Mouse (Mus musculus): ENCODE data around the gene Abhd4. TPM values are rescaled to one million over a fixed set of nuclear protein-coding genes. Genes with fewer than 3 reads are reported as not detected.

Gene Abhd4
- polyA plus RNA-seq, 1 experiment = 65.9 TPM

GRCm38 (mm10) chr14:54261386-54261785 is 7.4 kb downstream of the Abhd4 start:
- Histone ChIP-seq H3K4me3 (no peak overlapping the region), H3K79me2 (ENCODE audit: control insufficient read depth, insufficient read depth) (no peaks in the 10 kb centered on the region), H3K36me3 (ENCODE audit: control insufficient read depth, insufficient read depth) (no peaks in the 10 kb centered on the region), H3K27me3 (ENCODE audit: control insufficient read depth, insufficient read depth, insufficient read length) (no peaks in the 10 kb centered on the region), H3K4me2 (ENCODE audit: low read depth) (no peak overlapping the region), H3ac (ENCODE audit: control insufficient read depth, insufficient read length) (no peak overlapping the region)
- TF ChIP-seq POLR2A (IDR thresholded peaks at IDR 0.05; ENCODE audit: insufficient read length, low read depth) (no peak), POLR2AphosphoS2 (IDR thresholded peaks at IDR 0.05; ENCODE audit: insufficient read length, low read depth) (no peak), CEBPB (IDR thresholded peaks at IDR 0.05; ENCODE audit: insufficient read depth, poor library complexity, severe bottlenecking) (no peak), SRF (IDR thresholded peaks at IDR 0.05; ENCODE audit: control insufficient read depth, insufficient read length, low read depth) (no peak), REST (IDR thresholded peaks at IDR 0.05; ENCODE audit: insufficient read depth, insufficient read length) (no peak), MYOD1 (IDR thresholded peaks at IDR 0.05; ENCODE audit: control insufficient read depth in 1 of 3, insufficient read length in 2 of 3, low read depth in 2 of 3) (no peak), MAX (IDR thresholded peaks at IDR 0.05; ENCODE audit: low read depth) (no peak), TCF12 (IDR thresholded peaks at IDR 0.05; ENCODE audit: insufficient read depth, poor library complexity, severe bottlenecking) (no peak), E2F4 (IDR thresholded peaks at IDR 0.05; ENCODE audit: insufficient read depth) (no peak), USF1 (IDR thresholded peaks at IDR 0.05; ENCODE audit: low read depth) (no peak), TCF3 (IDR thresholded peaks at IDR 0.05; ENCODE audit: insufficient read length, low read depth) (no peak), MYOG (IDR thresholded peaks at IDR 0.05; ENCODE audit: control insufficient read depth in 1 of 3, insufficient read depth in 1 of 3, insufficient read length in 2 of 3, low read depth in 2 of 3) (no peak)

- no peak for TF ChIP-seq POLR2AphosphoS2 (IDR thresholded peaks at IDR 0.05; ENCODE audit: insufficient read length, low read depth)
- no peak for TF ChIP-seq MAX (IDR thresholded peaks at IDR 0.05; ENCODE audit: low read depth)
- no peak for TF ChIP-seq POLR2A (IDR thresholded peaks at IDR 0.05; ENCODE audit: insufficient read length, low read depth)
- no peak for TF ChIP-seq MYOD1 (IDR thresholded peaks at IDR 0.05; ENCODE audit: control insufficient read depth in 1 of 3, insufficient read length in 2 of 3, low read depth in 2 of 3)
- TF ChIP-seq REST (IDR thresholded peaks at IDR 0.05; ENCODE audit: insufficient read depth, insufficient read length) = no peak
- no peak for TF ChIP-seq USF1 (IDR thresholded peaks at IDR 0.05; ENCODE audit: low read depth)
- no peak for TF ChIP-seq CEBPB (IDR thresholded peaks at IDR 0.05; ENCODE audit: insufficient read depth, poor library complexity, severe bottlenecking)
- no peak for TF ChIP-seq SRF (IDR thresholded peaks at IDR 0.05; ENCODE audit: control insufficient read depth, insufficient read length, low read depth)
- no peak for TF ChIP-seq MYOG (IDR thresholded peaks at IDR 0.05; ENCODE audit: control insufficient read depth in 1 of 3, insufficient read depth in 1 of 3, insufficient read length in 2 of 3, low read depth in 2 of 3)
- TF ChIP-seq E2F4 (IDR thresholded peaks at IDR 0.05; ENCODE audit: insufficient read depth) = no peak
- no peak for TF ChIP-seq TCF12 (IDR thresholded peaks at IDR 0.05; ENCODE audit: insufficient read depth, poor library complexity, severe bottlenecking)
- TF ChIP-seq TCF3 (IDR thresholded peaks at IDR 0.05; ENCODE audit: insufficient read length, low read depth) = no peak
Measured at GRCm38 (mm10) chr14:54262622-54263021, 8.6 kb downstream of the Abhd4 start.

GRCm38 (mm10) chr14:54263099-54263498 is 9.1 kb downstream of the Abhd4 start:
- Histone ChIP-seq H3K4me3 (no peak overlapping the region), H3K79me2 (ENCODE audit: control insufficient read depth, insufficient read depth) (no peaks in the 10 kb centered on the region), H3ac (ENCODE audit: control insufficient read depth, insufficient read length) (no peak overlapping the region), H3K4me2 (ENCODE audit: low read depth) (no peak overlapping the region), H3K36me3 (ENCODE audit: control insufficient read depth, insufficient read depth) (no peaks in the 10 kb centered on the region), H3K27me3 (ENCODE audit: control insufficient read depth, insufficient read depth, insufficient read length) (no peaks in the 10 kb centered on the region)
- no peak for TF ChIP-seq REST (IDR thresholded peaks at IDR 0.05; ENCODE audit: insufficient read depth, insufficient read length)
- no peak for TF ChIP-seq TCF3 (IDR thresholded peaks at IDR 0.05; ENCODE audit: insufficient read length, low read depth)
- no peak for TF ChIP-seq MAX (IDR thresholded peaks at IDR 0.05; ENCODE audit: low read depth)
- no peak for TF ChIP-seq POLR2AphosphoS2 (IDR thresholded peaks at IDR 0.05; ENCODE audit: insufficient read length, low read depth)
- TF ChIP-seq TCF12 (IDR thresholded peaks at IDR 0.05; ENCODE audit: insufficient read depth, poor library complexity, severe bottlenecking) = no peak
- TF ChIP-seq SRF (IDR thresholded peaks at IDR 0.05; ENCODE audit: control insufficient read depth, insufficient read length, low read depth) = no peak
- no peak for TF ChIP-seq MYOG (IDR thresholded peaks at IDR 0.05; ENCODE audit: control insufficient read depth in 1 of 3, insufficient read depth in 1 of 3, insufficient read length in 2 of 3, low read depth in 2 of 3)
- no peak for TF ChIP-seq MYOD1 (IDR thresholded peaks at IDR 0.05; ENCODE audit: control insufficient read depth in 1 of 3, insufficient read length in 2 of 3, low read depth in 2 of 3)
- TF ChIP-seq POLR2A (IDR thresholded peaks at IDR 0.05; ENCODE audit: insufficient read length, low read depth) = no peak
- no peak for TF ChIP-seq USF1 (IDR thresholded peaks at IDR 0.05; ENCODE audit: low read depth)
- TF ChIP-seq CEBPB (IDR thresholded peaks at IDR 0.05; ENCODE audit: insufficient read depth, poor library complexity, severe bottlenecking) = no peak
- TF ChIP-seq E2F4 (IDR thresholded peaks at IDR 0.05; ENCODE audit: insufficient read depth) = no peak

More at GRCm38 (mm10) chr14:54262622-54263021, 8.6 kb downstream of the Abhd4 start:
- Histone ChIP-seq H3ac (ENCODE audit: control insufficient read depth, insufficient read length) (no peak overlapping the region), H3K4me3 (no peak overlapping the region), H3K27me3 (ENCODE audit: control insufficient read depth, insufficient read depth, insufficient read length) (no peaks in the 10 kb centered on the region), H3K36me3 (ENCODE audit: control insufficient read depth, insufficient read depth) (no peaks in the 10 kb centered on the region), H3K4me2 (ENCODE audit: low read depth) (no peak overlapping the region), H3K79me2 (ENCODE audit: control insufficient read depth, insufficient read depth) (no peaks in the 10 kb centered on the region)

GRCm38 (mm10) chr14:54264231-54264630 is 10.2 kb downstream of the Abhd4 start:
- TF ChIP-seq MYOG (IDR thresholded peaks at IDR 0.05; ENCODE audit: control insufficient read depth in 1 of 3, insufficient read depth in 1 of 3, insufficient read length in 2 of 3, low read depth in 2 of 3) (no peak), TCF3 (IDR thresholded peaks at IDR 0.05; ENCODE audit: insufficient read length, low read depth) (no peak), POLR2A (IDR thresholded peaks at IDR 0.05; ENCODE audit: insufficient read length, low read depth) (no peak)
- H3K27me3 ChIP-seq (ENCODE audit: control insufficient read depth, insufficient read depth, insufficient read length) = no peaks in the 10 kb centered on the region
- H3K4me2 ChIP-seq (ENCODE audit: low read depth) = no peak overlapping the region
- H3K4me3 ChIP-seq = no peak overlapping the region
- no peaks in the 10 kb centered on the region for H3K79me2 ChIP-seq (ENCODE audit: control insufficient read depth, insufficient read depth)
- H3ac ChIP-seq (ENCODE audit: control insufficient read depth, insufficient read length) = no peak overlapping the region
- no peaks in the 10 kb centered on the region for H3K36me3 ChIP-seq (ENCODE audit: control insufficient read depth, insufficient read depth)

GRCm38 (mm10) chr14:54265093-54265492 is 11.1 kb downstream of the Abhd4 start:
- Histone ChIP-seq H3K79me2 (ENCODE audit: control insufficient read depth, insufficient read depth) (no peaks in the 10 kb centered on the region), H3K27me3 (ENCODE audit: control insufficient read depth, insufficient read depth, insufficient read length) (no peaks in the 10 kb centered on the region), H3K4me3 (no peak overlapping the region), H3ac (ENCODE audit: control insufficient read depth, insufficient read length) (no peak overlapping the region), H3K36me3 (ENCODE audit: control insufficient read depth, insufficient read depth) (no peaks in the 10 kb centered on the region), H3K4me2 (ENCODE audit: low read depth) (no peak overlapping the region)
- TF ChIP-seq MAX (IDR thresholded peaks at IDR 0.05; ENCODE audit: low read depth) (no peak), SRF (IDR thresholded peaks at IDR 0.05; ENCODE audit: control insufficient read depth, insufficient read length, low read depth) (no peak), POLR2A (IDR thresholded peaks at IDR 0.05; ENCODE audit: insufficient read length, low read depth) (no peak), USF1 (IDR thresholded peaks at IDR 0.05; ENCODE audit: low read depth) (no peak), POLR2AphosphoS2 (IDR thresholded peaks at IDR 0.05; ENCODE audit: insufficient read length, low read depth) (no peak), TCF12 (IDR thresholded peaks at IDR 0.05; ENCODE audit: insufficient read depth, poor library complexity, severe bottlenecking) (no peak), MYOG (IDR thresholded peaks at IDR 0.05; ENCODE audit: control insufficient read depth in 1 of 3, insufficient read depth in 1 of 3, insufficient read length in 2 of 3, low read depth in 2 of 3) (no peak), CEBPB (IDR thresholded peaks at IDR 0.05; ENCODE audit: insufficient read depth, poor library complexity, severe bottlenecking) (no peak), TCF3 (IDR thresholded peaks at IDR 0.05; ENCODE audit: insufficient read length, low read depth) (no peak), MYOD1 (IDR thresholded peaks at IDR 0.05; ENCODE audit: control insufficient read depth in 1 of 3, insufficient read length in 2 of 3, low read depth in 2 of 3) (no peak), REST (IDR thresholded peaks at IDR 0.05; ENCODE audit: insufficient read depth, insufficient read length) (no peak), E2F4 (IDR thresholded peaks at IDR 0.05; ENCODE audit: insufficient read depth) (no peak)

Data from myocyte (in vitro differentiated cells).